Mouse (Mus musculus) natural killer cell, adult 2 months (primary cell): ENCODE measurements around the gene H2-DMb2.
"Not testable (repeated sequence)": the region's sequence is repeated elsewhere in the genome, so short reads cannot be mapped to it uniquely, and the experiment has no call there.

Experiments used
- DNase-seq, 2 experiments: peaks; one replicate each; pipeline ENCODE4 v3.0.0; 2022; ENCODE audit warnings: low spot score in 2 of 2

The H2-DMb2 gene

GRCm38 (mm10) chr17:34134451-34134850 is 8.7 kb upstream of the H2-DMb2 start:
- DNase-seq = no peak

DNA sequence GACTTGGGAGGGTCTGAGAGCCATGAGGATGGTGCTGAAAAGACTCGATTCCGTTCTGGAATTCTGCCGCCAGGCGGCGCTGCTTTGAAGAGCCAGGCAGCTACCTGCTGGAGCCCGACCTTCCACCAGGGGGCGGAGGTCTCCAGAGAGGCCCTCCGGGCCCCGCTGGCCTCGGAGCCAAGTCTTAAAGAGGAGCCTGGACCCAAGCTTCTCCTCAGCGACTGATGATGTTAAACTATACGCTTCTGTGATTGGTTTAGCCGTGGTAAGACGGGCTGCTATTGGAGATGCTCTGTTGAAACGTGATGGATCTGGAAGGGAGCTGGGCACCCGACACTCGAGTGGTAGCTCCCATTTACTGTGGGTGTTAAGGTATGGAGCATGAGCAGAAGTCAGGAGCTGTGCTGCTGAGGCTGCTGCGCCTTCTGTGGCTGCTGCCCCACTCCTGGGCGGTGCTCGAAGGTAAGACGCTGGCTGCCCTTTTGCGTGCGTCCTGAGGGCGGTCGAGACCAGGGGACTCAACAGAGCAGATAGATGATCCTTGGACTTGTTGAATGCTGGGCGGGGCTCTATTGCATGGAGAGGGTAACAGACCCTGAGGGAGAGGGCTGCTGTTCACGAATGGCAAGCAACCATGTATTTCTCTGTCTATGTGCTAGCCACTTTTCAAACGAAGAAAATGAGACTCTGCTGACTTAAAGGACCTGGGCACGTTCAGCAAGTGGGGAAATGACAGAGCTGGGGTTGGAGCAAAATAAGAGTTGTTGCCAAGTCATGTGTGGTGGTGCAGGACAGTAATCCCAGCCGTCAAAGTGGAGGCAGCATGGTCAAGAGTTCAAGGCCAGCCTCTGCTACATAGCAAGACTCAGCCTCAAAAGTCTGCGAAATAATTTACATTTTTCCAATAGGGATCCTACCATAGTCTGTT is 7.5 kb upstream of the H2-DMb2 start:
- peak; percentile 99 for DNase-seq

GRCm38 (mm10) chr17:34137601-34138000 is 5.5 kb upstream of the H2-DMb2 start:
- DNase-seq = no peak

- no peak for DNase-seq
These were observed 4.5 kb upstream of the H2-DMb2 start for GRCm38 (mm10) chr17:34138655-34139054.

GRCm38 (mm10) chr17:34139416-34139815 is 3.7 kb upstream of the H2-DMb2 start:
- DNase-seq = no peak

- no peak for DNase-seq
These were observed 2.9 kb upstream of the H2-DMb2 start for GRCm38 (mm10) chr17:34140240-34140639.

GRCm38 (mm10) chr17:34141448-34141847 is 1.7 kb upstream of the H2-DMb2 start:
- DNase-seq = no peak

DNA sequence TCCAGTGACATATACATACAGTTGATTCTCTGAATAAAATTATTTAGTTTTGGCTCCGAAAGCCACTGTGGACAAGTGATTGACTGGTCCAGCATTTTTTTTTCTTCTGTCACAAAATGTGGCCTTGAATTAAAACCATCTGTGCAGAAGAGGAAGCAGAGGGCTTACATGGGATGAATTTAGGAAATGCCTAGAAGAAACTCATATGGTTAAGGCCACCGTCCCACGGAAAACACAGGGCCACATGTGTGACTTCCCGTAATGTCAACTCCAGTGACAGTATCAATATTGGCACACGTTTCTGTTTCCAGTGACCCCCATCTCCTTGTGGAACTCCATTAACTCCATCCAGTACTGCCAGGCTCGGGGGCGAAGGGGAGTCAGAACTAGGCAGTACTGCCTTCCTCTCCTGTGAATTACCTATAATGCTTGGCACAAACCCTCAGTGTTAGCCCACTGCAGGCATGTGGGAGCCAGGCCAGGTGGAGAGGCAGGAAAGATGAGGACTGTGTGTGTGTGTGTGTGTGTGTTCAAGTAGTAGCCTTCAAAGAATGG is 574 bp upstream of the H2-DMb2 start:
- DNase-seq = no peak

DNA sequence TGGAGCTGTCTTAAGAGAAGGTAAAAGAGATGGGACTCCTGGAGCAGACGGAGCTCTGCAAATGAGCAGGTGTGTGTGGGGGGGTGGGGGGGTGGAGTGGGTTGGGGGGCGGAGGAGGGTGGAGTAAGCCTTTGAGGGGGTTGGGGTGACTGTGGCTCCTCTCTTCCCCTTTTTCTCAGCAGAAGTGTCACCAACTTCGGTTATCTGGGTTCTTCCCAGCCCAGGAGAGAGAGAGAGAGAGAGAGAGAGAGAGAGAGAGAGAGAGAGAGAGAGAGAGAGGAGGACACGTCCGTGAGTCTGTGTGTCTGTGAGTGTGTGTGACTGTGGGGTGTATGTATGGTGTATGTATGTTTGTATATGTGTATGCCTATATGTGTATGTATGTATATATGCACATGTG is 354 bp downstream of the H2-DMb2 start:
- DNase-seq = no peak

DNA sequence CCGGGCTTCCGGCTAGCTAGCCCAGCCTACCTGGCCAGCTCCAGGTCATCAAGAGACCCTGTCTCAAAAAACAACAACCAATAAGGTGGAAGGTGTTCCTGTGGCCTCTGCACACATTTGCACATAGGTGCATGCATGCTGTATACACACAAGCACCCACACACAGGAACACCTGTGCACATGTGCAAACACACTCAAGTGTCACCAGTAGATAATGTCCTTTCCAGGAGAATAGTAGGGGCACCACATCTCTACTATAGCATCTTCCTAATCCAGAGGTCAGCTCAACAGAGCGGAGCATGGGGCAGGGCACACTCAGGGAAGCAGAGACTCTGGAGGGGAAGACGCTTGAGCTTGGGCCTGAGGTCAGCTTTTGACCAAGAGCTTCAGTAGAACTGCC is 1.1 kb downstream of the H2-DMb2 start:
- DNase-seq = not testable (repeated sequence)

DNA sequence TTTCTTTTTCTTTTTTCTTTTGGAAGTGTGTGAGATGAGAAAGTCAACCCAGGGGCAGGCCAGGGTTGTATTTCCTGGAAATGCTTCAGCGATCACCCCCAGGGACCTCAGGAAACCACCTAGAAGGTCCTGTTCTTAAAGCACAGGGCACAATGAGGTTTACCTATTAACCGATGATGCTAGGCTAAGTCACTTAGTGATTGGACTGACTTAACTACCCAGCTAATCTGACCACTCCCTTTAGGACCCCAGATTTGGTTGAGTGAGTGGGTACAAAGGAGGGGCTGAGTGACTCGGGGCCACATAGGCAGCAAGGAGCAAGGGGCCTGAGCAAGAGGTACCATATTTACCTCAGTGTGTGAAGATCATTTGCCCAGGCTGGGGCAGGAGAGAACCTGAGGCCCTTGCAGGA is 1.9 kb downstream of the H2-DMb2 start:
- DNase-seq = peak in 1 of 2 experiments; percentile 84

GRCm38 (mm10) chr17:34152923-34153322 is 9.8 kb downstream of the H2-DMb2 start, which contains the start of gene H2-DMb1:
H2-DMb1 (plus strand) TSS chr17:34153072.
- peak; percentile 56 to 73 for DNase-seq

- no peak for DNase-seq
These were observed 12.4 kb downstream of the H2-DMb2 start for GRCm38 (mm10) chr17:34155534-34155933.

DNA sequence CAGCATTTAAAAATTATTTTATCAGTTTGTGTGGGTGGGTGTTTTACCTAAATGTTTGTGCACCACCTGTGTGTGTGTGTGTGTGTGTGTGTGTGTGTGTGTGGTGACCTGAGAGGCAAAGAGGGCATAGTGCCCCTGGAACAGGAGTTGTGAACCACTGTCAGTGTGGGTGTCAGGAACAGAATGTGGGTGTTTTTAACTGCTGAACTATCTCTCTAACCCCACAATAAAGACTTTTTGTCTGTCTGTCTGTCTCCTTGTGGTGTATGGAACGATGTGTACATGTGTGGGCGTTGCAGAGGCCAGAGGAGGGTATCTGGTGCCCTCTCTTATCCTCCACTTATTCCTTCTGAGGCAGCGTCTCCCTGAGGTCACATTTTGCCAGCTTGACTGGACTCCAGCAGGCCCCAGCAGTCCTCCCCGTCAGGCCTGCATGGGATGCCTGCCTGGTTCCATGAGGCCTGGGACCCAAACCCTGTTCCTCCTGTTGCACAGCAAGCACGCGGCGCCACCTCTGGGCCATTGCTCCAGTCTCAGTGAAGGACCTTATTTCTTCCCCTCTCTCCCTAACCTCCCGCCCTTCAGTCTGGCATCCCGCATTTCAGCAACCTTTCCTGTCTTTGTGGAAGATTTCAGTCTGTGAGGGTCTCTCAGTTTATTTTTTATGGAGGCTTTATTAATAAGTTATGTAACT is 21.2 kb downstream of the H2-DMb2 start:
- peak in 1 of 2 experiments; percentile 29 for DNase-seq

DNA sequence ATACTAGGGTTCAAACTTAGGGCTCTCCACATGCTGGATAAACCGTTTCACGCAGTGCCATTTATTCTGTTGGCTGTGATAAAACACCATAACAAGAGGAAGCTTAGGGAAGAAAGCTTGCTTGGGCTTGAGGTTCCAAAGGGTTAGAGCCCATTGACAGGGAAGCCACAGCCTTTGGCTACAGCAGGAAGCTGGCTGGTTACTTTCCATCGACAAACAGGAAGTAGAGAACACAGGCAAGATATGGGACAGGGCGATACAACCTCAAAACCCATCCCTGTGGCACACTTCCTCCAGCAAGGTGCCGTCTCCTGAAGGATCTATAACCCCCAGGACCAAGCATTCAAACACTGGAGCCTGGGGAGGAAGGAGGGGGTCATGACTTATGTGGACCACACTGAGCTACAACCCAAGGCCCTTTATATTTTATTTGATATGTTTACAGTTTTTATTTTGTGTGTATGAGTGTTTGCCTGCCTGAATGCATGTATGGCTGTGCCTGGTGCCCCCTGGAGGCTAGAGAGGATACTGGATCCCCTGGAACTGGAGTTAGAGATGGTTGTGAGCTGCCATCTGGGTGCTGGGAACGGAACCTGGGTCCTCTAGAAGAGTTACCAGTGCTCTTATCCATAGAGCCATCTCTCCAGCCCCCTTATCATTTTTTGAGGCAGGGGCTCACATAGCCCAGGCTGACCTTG is 22.1 kb downstream of the H2-DMb2 start:
- DNase-seq = peak in 1 of 2 experiments; percentile 42

DNA sequence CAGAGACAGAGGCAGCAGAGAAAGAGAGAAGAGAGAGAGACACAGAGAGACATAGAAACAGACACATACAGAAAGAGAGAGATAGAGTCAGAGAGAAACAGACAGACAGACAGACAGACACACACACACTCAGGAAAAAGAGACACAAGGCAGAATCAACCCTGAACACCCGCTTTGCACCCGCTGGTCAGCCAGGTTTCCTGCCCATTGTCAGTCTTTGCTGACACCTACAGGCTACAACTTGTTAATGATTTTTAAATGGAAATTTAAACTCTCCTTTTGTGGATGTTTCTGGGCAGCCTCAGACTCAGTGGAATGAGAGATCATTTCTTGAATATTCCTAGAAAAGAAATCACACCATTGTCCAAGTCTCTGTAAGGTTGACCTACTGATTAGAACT is 26.2 kb downstream of the H2-DMb2 start:
- DNase-seq = peak; percentile 60 to 71

GRCm38 (mm10) chr17:34170487-34170876 is 27.4 kb downstream of the H2-DMb2 start:
- DNase-seq = no peak

GRCm38 (mm10) chr17:34170877-34171498 is 27.9 kb downstream of the H2-DMb2 start:
- DNase-seq = peak; percentile 79 to 89

DNA sequence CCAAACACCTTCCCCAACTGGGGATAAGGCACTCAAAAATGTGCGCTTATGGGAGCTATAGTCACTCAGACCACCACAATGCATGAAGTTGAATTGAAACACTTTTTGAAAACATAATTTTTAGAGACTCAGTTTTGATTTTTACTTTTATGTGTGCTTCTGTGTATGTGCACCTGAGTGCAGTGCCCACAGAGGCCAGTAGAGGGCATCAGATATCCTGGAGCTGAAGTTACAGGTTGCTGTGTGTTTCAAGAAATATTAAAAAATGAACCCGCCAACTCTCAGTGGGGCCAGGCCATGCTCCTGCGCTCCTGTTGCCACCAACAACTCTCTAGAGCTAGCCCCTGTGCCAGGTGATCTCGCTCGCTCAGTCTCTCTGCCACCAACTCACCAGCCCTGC is 29.4 kb downstream of the H2-DMb2 start:
- DNase-seq = no peak

DNA sequence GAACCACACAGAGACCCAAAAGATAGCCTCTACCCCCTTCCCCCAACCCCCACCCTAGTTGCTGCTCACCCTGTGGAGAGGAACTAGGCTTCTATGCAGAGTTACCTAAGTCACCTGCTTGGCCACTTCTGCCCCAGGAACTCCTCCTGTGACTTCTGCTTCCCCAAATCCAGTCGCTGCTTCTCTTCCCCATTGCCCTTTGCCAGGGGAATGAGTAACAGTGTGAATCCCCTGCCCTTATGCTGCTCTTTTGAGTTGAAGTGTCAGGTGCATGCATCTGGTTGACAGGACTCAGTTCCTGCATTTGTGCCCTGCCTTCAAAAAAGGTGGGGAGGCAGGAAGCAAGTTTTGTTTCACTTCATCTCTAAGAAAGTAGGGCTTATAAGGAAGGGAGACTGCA is 31.0 kb downstream of the H2-DMb2 start:
- DNase-seq = peak in 1 of 2 experiments; percentile 40

GRCm38 (mm10) chr17:34177179-34177578 is 34.1 kb downstream of the H2-DMb2 start:
- DNase-seq = peak in 1 of 2 experiments; percentile 39
